Mouse (Mus musculus): ENCODE measurements around the gene Chaf1a.
"Not testable (repeated sequence)": the region's sequence is repeated elsewhere in the genome, so short reads cannot be mapped to it uniquely, and the experiment has no call there.

The Chaf1a gene

DNA sequence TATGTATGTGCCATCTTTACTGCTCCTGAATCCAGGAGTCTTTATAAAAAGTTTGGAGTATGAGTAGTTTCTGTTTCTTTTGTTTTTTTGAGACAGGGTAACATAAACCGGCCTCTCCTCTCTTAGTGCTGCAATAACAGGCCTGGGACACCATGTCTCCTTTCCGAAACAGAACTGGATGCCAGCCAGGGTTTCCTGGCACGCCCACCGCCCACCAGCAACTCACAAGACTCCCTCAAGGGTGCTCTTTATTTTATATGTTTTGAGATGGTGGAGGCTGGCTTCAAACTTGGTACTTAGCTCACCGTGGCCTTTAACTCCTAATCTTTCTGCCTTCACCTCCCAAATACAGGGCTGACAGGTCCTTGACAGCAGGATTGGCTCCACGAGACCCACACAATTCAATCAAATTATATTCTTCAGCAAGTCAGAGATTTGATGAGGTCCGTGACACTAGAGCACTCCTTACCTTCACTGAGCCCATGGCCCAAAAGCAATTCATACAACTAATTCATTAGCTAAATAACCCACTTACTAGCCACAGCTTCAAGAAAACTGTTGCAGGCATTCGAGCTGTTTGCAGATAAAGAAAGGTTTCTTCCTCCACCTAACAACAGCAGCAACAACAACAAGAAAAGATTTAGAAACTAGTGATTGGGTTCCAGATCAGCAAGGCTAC is 1.5 kb upstream of the Chaf1a start:
- no peak for DNase-seq (ENCODE audit: low read depth, low spot score)

DNA sequence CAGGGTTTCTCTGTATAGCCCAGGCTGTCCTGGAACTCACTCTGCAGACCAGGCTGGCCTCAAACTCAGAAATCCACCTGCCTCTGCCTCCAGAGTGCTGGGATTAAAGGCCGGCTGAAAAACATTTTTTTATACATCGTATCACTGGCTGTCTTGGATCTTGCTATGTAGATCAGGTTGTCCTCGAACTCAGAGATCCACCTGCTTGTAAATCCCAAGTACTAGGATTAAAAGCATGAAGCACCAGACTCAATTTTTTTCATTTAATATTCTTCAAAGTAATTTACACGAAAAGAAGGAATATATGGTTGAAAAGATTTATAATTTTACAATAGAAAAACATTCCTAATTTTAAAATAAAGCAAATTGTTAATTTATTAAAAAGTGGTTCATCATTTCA is 894 bp upstream of the Chaf1a start:
- no peak for DNase-seq (ENCODE audit: low read depth, low spot score)

DNA sequence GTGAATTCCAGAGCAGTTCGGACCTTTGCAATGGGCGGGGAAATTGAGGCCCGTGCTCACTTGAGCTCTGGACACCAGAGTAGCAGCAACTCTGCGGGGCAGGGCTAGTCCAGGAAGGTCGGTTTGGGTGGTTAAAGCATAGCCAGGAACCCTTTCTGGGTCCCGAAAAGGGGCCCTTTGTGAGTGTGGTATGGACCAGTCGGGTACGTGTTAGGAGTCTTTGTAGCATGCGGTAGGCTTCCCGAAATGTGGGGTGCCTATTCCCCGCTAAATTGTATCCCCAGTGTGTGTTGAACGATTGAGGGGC is 571 bp downstream of the Chaf1a start:
- DNase-seq (ENCODE audit: low read depth, low spot score): peak; percentile 50

DNA sequence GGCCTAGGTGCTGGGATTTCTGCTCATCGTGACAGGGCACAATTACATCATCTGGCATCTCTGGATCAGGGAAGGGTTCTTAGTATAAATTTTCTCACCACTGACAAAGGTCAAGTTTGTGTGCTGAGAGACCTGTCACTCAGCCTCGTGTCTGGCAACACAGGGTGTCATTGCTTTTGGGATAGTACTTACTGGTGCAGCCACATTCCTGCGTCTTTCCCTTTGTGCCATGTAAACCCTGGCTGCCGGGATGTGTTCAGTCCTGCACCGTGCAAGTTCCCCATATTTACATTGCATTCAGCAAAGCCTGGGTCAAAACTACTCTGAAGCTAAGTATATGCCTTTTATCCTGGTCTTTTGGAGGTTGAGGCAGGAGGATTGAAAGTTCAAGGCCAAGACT is 11.1 kb downstream of the Chaf1a start:
- no peak for DNase-seq (ENCODE audit: low read depth, low spot score)

DNA sequence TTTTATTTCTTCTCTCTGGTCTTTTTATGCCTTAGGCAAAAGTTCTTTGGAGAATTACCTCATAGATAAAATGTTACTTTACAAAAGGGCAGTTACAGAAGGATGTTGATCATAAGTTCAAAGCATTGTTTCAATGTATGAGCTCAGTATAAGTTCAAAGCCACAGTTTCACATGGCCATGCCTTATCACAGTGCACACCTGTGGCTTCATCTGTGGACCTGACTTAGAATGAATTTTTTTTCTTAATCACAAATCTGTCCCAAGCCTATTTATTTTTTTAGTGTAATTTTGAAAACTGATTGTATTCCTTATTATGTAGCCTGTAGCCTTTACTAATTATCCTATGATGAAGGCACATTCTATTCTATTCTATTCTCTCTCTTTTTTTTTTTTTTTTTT is 14.7 kb downstream of the Chaf1a start:
- DNase-seq (ENCODE audit: low read depth, low spot score): no peak

DNA sequence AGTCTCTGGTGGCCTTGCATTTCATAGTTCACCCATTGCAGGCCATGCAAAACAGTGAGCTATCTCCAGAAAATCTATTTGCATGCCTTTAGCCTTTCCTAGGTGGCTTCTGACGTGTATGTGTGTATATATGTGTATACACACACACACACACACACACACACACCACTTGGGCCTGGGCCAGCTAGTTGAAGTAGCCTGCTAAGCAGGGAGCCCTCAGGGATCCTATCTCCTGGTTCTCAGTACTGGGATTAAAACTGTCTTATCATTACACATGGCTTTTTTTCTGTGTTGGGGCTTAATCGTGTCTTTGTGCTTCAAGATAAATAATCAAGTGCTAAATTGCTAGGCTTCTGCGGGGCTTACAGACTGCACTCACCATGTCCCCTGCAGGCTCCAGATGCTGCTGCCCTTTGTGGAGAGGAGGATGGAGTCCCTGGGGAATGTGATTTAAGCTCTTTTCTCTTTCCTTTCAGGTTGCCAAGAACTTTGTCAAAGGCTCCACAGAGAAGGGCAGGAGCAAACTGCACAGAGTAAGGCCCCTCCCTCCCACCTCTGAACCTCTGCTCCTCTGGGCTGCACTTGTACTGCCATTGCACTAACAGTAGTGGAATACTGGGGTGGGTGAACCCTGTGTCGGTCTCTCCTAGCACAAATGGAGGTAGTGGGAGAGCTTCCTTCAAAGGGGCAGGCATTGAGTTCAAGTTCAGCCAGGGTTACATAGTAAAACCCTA is 15.9 kb downstream of the Chaf1a start:
- DNase-seq (ENCODE audit: low read depth, low spot score): no peak

DNA sequence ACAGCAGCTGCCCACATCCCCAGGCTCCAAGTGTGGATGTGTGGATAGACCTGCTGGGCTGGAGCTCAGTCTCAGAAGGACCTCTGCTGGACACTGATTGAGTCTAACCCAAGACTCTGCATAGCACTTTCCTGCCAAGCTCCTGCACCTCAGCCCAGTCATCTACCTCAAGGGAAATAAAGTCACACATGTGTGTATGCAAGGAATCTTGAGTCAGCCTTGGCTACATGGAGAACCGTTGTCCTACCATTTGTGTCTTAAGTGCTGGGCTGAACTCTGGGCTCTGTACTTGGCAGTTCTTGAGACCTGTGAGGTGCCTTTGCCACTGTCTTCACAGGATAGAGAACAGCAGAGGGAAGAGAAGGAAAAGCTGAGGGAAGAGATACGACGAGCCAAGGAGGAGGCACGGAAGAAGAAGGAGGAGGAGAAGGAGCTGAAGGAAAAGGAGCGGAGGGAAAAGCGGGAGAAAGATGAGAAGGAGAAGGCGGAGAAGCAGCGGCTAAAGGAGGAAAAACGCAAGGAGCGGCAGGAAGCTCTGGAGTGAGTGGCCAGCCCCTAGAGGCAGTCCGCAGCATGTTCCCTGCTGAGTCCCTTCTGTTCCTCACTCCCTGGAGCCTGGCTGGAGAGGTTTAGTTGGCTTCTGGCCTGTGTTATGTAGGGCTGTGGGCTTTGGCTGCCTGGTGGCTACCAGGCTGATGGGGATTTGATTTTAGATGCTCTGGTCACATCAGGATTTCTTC is 17.3 kb downstream of the Chaf1a start:
- DNase-seq (ENCODE audit: low read depth, low spot score): no peak

DNA sequence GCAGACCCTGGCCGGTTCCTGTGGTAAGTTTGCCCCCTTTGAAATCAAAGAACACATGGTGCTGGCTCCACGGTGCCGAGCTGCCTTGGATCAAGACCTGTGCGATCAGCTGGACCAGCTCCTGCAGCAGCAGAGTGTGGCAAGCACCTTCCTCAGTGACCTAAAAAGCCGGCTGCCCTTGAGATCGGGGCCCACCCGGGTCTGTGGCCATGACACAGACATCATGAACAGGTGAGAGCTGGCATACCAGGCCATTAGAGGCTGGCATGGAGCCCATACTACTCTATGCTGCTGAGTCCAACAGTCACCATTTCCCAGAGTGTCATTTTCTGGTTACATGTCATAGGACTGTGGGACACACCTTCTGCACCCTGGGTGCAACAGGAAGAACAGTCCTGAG is 21.8 kb downstream of the Chaf1a start:
- DNase-seq (ENCODE audit: low read depth, low spot score): no peak

DNA sequence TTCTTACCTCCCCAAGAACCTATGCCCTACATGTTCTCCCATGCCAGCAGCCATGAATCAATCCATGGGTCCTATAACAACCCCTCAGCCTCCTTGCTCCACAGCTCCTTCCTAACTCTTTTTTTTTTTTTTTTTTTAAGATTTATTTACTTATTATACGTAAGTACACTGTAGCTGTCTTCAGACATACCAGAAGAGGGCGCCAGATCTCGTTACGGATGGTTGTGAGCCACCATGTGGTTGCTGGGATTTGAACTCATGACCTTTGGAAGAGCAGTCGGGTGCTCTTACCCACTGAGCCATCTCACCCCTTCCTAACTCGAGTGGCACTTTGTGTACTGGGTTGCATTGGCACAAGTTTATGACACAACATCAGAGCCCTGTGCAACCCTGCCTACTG is 25.5 kb downstream of the Chaf1a start:
- peak; percentile 38 for DNase-seq (ENCODE audit: low read depth, low spot score)

DNA sequence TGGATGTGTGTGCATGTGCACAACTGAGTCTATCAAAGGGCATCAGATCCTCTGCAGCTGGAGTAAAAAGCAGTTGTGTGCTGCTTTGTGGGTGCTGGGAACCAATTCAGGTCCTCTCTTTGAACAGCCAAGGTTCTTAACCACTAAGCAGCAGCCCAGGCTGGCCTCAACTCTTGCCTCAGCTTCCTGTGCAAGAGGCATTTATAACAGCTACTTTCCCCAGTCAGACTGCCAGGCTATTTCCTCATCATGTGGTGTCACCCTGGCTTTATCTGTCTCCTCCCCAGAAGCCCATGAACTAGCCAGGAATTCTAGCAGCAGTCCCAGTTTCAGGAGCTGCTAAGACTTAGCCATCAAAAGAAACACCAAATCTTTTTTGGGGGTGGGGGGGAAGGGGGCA is 26.2 kb downstream of the Chaf1a start:
- no peak for DNase-seq (ENCODE audit: low read depth, low spot score)

DNA sequence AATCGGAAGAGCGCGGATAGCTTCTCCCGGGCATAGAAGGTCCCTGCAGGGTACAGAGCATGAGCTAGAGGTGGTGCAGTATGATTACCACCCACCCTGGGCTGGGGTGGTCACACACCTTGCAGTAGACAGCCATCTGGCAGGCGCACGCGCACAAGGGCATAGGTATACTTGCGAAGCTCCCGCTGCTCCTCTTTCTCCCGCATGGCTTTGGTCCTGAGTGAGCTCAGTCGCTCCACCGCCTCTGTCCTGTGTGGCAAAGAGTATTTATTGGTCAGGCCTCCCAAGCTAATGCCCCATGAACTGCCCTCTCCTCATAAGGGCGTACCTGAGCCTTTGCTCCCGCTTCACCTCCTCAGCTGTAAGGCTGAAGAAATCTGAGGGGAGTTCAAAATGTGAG is 28.8 kb downstream of the Chaf1a start:
- DNase-seq (ENCODE audit: low read depth, low spot score): peak; percentile 42

DNA sequence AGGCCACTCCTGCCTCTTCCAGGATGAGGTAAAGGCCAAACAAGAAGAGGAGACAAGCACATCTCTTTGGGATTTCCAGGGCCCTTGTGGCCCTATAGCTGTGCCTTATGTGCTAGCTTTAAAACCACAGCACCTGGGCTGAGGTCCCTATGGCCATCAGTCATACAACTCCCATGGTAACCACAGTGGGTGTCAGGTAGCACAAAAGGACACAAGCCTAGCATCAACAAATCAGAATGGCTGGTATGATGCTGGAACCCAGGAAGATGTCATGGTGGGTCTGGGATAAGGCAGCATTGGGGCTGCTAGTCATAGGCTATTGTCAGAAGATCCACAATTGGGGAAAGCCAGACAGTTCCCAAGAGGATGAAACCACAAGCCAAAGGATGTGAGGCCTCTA is 30.9 kb downstream of the Chaf1a start:
- no peak for DNase-seq (ENCODE audit: low read depth, low spot score)

DNA sequence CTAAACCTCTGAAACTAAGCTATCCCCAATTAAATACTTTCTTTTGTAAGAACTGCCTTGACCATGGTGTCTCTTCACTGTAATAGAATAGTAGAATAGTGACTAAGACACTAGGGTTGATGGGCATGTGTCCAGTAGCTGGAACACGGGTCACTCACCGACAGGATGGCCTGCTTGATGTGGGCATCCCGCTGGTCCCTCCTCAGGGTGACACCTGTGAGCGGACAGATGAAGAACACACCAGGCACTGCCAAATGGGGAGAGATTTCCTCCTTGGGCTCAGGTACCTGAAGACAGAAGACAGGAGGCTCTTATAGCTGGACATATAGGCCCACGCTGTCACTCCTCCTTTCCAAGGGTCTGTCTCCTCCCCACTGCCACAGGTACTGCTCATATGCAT is 32.0 kb downstream of the Chaf1a start:
- DNase-seq (ENCODE audit: low read depth, low spot score): no peak

DNA sequence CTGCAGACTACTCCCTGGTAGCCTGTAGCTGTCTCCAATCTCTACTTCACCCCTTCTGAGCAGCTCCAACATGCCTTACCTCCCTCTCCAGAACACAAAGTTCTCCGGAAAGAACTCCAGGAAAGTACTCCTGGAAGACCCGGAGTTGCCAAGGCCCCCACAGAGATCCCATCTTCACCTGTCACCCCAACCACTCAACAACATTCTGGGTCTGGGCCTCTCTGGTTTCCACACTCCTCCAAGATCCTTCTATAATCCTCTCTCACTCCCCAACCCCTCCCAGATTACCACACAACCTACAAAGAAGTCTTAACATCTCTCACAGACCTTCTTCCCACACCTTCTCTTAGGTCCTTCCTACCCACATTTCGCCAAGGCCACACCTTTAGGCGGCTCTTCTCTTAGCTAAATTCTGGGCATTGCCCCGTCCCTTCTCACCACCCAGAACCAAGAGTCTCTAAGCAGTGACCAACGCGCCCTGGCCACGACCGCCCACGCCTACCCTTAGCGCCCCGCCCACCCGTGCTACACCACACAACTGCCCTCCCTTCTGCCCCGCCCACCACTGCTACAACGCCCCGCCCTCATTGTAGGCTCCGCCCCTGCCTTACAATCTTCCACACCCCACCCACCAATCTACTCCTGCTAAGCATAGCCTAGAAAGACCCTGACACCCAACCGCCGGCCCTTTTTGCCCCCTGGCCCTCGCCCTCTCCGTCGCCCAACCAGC is 34.0 kb downstream of the Chaf1a start:
- DNase-seq (ENCODE audit: low read depth, low spot score): peak; percentile 97

DNA sequence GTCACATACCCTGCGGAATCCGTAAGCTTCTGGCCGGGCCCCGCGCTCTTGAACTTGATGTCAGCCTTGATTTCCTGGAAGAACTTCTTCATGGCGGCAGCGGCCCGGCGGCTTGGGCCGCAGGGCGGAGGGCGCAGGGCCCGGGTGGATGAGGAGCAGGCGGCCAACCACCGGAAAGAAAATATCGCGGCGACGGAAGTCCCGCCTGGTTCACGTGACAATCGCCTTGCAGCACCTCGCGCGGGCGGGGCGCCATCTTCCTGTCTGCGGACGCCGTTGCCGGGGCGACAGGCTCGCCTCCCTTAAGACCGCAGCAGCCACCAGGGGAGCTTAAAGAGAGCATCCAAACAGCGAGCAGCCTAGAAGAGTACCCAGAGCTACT is 34.6 kb downstream of the Chaf1a start, which contains the start of gene Ubxn6:
TSS of gene Ubxn6 (minus strand) at position 202 of the 382 bp plus-strand sequence.
- DNase-seq (ENCODE audit: low read depth, low spot score): peak; percentile 99

DNA sequence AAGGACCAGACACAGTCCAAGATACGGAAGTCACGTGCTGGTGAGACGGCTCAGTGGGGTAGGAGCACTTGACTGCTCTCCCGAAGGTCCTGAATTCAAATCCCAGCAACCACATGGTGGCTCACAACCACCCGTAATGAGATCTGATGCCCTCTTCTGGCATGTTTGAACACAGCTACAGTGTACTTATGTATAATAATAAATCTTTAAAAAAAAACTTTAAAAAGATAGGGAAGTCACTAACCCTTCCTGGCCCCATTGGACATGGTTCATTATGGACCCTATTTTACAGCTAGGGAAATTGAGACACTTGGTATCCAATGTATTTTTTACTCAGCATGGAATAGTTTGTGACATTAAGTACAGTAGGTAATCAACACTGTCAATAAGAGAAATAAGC is 37.3 kb downstream of the Chaf1a start:
- no peak for DNase-seq (ENCODE audit: low read depth, low spot score)

DNA sequence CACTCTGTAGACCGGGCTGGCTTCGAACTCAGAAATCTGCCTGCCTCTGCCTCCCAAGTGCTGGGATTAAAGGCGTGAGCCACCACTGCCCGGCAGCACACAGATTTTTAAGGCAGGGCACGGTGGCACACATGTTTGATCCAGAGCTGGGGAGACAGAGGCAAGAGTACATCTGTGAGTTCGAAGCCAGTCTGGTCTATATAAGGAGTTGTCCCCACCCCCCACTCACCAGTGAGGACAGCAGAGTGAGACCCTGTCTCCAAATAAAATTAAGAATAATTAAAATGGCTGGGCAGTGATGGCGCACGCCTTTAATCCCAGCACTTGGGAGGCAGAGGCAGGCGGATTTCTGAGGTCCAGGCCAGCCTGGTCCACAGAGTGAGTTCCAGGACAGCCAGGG is 38.1 kb downstream of the Chaf1a start:
- not testable (repeated sequence) for DNase-seq (ENCODE audit: low read depth, low spot score)

DNA sequence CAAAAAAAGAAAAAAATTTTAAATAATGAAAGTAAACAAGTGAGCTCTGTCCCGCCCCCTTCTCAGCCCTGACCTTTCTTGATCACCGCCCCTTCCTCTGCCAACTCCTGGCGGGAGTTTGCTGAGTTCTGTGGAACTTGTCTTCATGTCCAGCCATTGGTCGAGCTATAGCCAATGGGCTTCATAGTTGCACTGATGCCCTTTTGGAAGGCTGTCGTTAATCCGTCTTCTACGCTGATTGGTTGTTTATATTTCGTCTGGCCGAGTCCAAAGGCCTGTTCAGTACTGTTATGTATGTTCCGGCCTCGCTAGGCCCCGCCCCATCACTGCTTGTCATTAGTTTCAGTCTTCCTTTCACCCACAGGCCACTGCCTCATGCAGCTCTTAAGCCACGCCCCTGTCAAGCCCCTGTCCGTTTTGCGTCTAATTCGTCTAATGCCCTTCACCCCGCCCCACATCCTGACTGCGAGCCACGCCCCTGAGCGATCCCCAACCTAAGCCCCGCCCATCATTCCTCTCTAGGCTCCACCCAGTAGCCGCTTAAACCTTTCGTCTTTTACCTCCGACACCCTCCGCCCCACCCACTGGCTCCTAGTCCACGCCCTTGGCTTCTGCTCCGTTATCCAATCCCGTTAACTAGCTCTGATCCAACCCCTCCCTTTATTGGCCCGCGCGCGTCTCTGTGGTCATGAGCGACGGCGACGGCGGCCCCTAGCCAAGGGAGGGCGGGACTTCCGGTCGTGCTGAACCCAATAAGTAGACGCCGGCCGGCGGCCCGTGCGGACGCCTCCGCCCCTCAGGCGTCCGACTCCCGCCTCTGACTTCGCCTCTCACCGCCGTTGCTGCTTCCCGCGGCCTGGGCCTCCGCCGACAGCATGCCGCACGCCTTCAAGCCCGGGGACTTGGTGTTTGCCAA is 38.9 kb downstream of the Chaf1a start, which contains the start of gene Hdgfl2:
TSS of gene Hdgfl2 (plus strand) at position 755 of the 916 bp plus-strand sequence.
- peak; percentile 100 for DNase-seq (ENCODE audit: low read depth, low spot score)

DNA sequence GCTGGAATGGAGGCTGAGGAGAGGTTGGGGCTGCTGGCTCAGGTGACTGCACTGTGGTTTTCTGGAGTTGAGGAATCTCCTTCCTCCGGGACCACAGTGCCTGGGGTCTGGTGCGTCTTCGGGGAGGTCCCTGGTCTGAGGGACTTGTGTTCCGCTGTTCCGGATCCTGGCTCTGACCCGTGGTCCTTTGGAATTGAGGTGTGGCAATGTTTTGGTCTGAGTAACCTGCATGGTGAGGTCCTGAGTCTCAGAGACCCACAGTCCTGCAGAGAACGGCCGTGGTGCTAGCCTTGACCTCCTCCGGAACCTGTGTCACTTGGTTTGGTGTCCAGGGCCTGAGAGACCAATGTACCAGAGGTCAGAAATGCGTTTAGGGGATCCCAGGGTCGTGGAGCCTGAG is 39.7 kb downstream of the Chaf1a start:
- DNase-seq (ENCODE audit: low read depth, low spot score): no peak

DNA sequence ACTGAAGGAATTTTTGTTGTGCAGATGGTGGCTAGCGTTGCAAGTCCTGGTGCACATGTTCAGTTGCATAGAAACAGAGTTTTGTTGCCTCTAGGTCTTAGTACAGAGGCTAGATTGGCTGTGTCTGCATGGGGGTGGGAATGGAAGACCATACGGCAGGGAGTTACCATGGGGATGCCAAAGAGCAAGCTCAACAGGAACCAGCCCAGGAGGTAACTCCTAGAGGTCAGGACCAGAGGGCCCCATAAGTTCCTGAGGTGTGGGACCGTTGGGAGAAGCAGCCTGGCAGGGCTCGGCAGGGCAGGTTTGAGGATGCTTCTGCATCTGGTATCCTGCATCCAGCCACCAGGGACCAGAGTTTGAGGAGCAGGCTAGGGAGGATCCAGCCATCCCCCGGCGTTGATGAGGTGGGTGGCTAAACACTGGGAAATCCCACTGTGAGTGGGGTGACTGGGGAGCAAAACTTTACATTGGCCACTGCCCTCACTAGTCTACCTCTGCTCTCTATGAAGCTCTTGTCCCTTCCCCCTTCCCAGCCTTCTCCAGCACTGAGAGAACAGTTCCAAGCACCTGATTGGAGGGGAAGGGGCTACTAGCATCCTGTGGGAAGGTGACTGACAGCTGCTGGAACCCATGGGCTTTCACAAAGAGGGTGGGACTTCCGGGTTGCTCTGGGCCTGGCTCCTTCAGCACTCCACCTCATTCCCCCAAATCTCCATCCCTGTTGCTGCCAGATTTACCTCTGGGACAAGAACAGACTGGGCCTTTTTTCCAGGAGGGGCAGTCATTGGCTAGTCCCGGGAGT is 40.7 kb downstream of the Chaf1a start:
- peak; percentile 94 for DNase-seq (ENCODE audit: low read depth, low spot score)

Data from ZHBTc4 (cell line).